Mouse (Mus musculus): ENCODE data around the gene Surf1.
"Not testable (repeated sequence)": the region's sequence is repeated elsewhere in the genome, so short reads cannot be mapped to it uniquely, and the experiment has no call there.

Surf1 gene

GRCm38 (mm10) chr2:26900731-26901130, 15.6 kb downstream of the Surf1 start:
- no peak for DNase-seq (ENCODE audit: low spot score in 2 of 2)

- DNase-seq (ENCODE audit: low spot score in 2 of 2): no peak
Measured at GRCm38 (mm10) chr2:26895898-26896297, 20.4 kb downstream of the Surf1 start.

GRCm38 (mm10) chr2:26886170-26886569, 30.2 kb downstream of the Surf1 start:
- not testable (repeated sequence) for DNase-seq (ENCODE audit: low spot score in 2 of 2)

GRCm38 (mm10) chr2:26885541-26885940, 30.8 kb downstream of the Surf1 start:
- DNase-seq (ENCODE audit: low spot score in 2 of 2): not testable (repeated sequence)

- no peak for DNase-seq (ENCODE audit: low spot score in 2 of 2)
Measured at GRCm38 (mm10) chr2:26878571-26878970, 37.8 kb downstream of the Surf1 start.

- no peak for DNase-seq (ENCODE audit: low spot score in 2 of 2)
Measured at GRCm38 (mm10) chr2:26870666-26871065, 45.7 kb downstream of the Surf1 start.

GRCm38 (mm10) chr2:26864879-26865278, 51.5 kb downstream of the Surf1 start, which contains the start of gene Abo:
Gene Abo (minus strand): TSS chr2:26864979.
- no peak for DNase-seq (ENCODE audit: low spot score in 2 of 2)

Measured in spleen, postnatal 14 days (tissue).